Mouse (Mus musculus) heart, adult 8-10 months (tissue): ENCODE data around the gene Lhx6. TPM values are rescaled to one million over a fixed set of nuclear protein-coding genes. Genes with fewer than 3 reads are reported as not detected.

ENCODE experiments used
- DNase-seq: peaks from one replicate; pipeline ENCODE4 v3.0.0; 2022; ENCODE audit warnings: low spot score
- total RNA-seq, 4 experiments: library from RNA; stranded (reverse); gene quantifications; 2 replicates each; pipeline ENCODE4 v1.2.4; 2022

Gene Lhx6
- total RNA-seq, 4 experiments from 2014 or later: 2.5 to 6.0 (median 3.3) TPM

GRCm38 (mm10) chr2:36093301-36093700 lies 11.9 kb downstream of the Lhx6 start:
- DNase-seq: no peak

GRCm38 (mm10) chr2:36092748-36093147 lies 12.5 kb downstream of the Lhx6 start:
- DNase-seq: no peak

- no peak for DNase-seq
Measured at GRCm38 (mm10) chr2:36090853-36091741, 14.1 kb downstream of the Lhx6 start.

GRCm38 (mm10) chr2:36089190-36089589 lies 16.0 kb downstream of the Lhx6 start:
- DNase-seq: no peak

- no peak for DNase-seq
Measured at GRCm38 (mm10) chr2:36085041-36085440, 20.2 kb downstream of the Lhx6 start.

GRCm38 (mm10) chr2:36082802-36083580 lies 22.2 kb downstream of the Lhx6 start:
- no peak for DNase-seq

GRCm38 (mm10) chr2:36081446-36081845 lies 23.8 kb downstream of the Lhx6 start:
- DNase-seq: no peak

- no peak for DNase-seq
Measured at GRCm38 (mm10) chr2:36077160-36077761, 27.9 kb downstream of the Lhx6 start.

GRCm38 (mm10) chr2:36075210-36075609 lies 30.0 kb downstream of the Lhx6 start:
- no peak for DNase-seq

- peak; percentile 21 for DNase-seq
Measured at GRCm38 (mm10) chr2:36073781-36074180, 31.4 kb downstream of the Lhx6 start.

GRCm38 (mm10) chr2:36071660-36072305 lies 33.4 kb downstream of the Lhx6 start:
- DNase-seq: no peak

- DNase-seq: no peak
Measured at GRCm38 (mm10) chr2:36067132-36067531, 38.1 kb downstream of the Lhx6 start.

- no peak for DNase-seq
Measured at GRCm38 (mm10) chr2:36061409-36061808, 43.8 kb downstream of the Lhx6 start.

GRCm38 (mm10) chr2:36056248-36056647 lies 49.0 kb downstream of the Lhx6 start:
- no peak for DNase-seq

- no peak for DNase-seq
Measured at GRCm38 (mm10) chr2:36053249-36053648, 52.0 kb downstream of the Lhx6 start.

GRCm38 (mm10) chr2:36049567-36049954 lies 55.6 kb downstream of the Lhx6 start:
- no peak for DNase-seq

- peak; percentile 98 for DNase-seq
Measured at GRCm38 (mm10) chr2:36048748-36049566, 56.3 kb downstream of the Lhx6 start, which contains the start of the genes Ndufa8 and Morn5. TSS of gene Ndufa8 (minus strand) at chr2:36049406. TSS of gene Morn5 (plus strand) at chr2:36049458.

- DNase-seq: no peak
Measured at GRCm38 (mm10) chr2:36048164-36048563, 57.0 kb downstream of the Lhx6 start.

GRCm38 (mm10) chr2:36040872-36041271 lies 64.3 kb downstream of the Lhx6 start:
- no peak for DNase-seq

- DNase-seq: no peak
Measured at GRCm38 (mm10) chr2:36039297-36039985, 65.8 kb downstream of the Lhx6 start.
